Mouse (Mus musculus) C2C12 (cell line): ENCODE data around the gene Grhpr. TPM values are rescaled to one million over a fixed set of nuclear protein-coding genes. Genes with fewer than 3 reads are reported as not detected.
"Not testable (repeated sequence)": the region's sequence is repeated elsewhere in the genome, so short reads cannot be mapped to it uniquely, and the experiment has no call there.

ENCODE experiments used
- H3K27me3 ChIP-seq: one replicate; pipeline ENCODE4 v1.6.1; 2011; ENCODE audit not compliant: control insufficient read depth, insufficient read depth, insufficient read length
- H3K36me3 ChIP-seq: one replicate; pipeline ENCODE4 v1.6.1; 2011; ENCODE audit not compliant: control insufficient read depth, insufficient read depth
- H3K4me3 ChIP-seq: one replicate; pipeline ENCODE4 v1.5.1; 2011; ENCODE audit warnings: mild to moderate bottlenecking, control low read depth; ENCODE audit not compliant: poor library complexity, insufficient read depth, severe bottlenecking
- H3K79me2 ChIP-seq: one replicate; pipeline ENCODE4 v1.6.1; 2011; ENCODE audit not compliant: control insufficient read depth, insufficient read depth
- H3K79me3 ChIP-seq: one replicate; pipeline ENCODE4 v1.6.1; 2011; ENCODE audit warnings: low read depth, control low read depth
- H3ac ChIP-seq: one replicate; pipeline ENCODE3; 2011; ENCODE audit warnings: low read depth; ENCODE audit not compliant: control insufficient read depth, insufficient read length
- CEBPB ChIP-seq: IDR thresholded peaks from one replicate; pipeline ENCODE4 v1.6.1; 2011; ENCODE audit warnings: low read depth, mild to moderate bottlenecking, control low read depth, moderate library complexity
- CTCF ChIP-seq: IDR thresholded peaks from one replicate; pipeline ENCODE4 v1.5.1; 2011; ENCODE audit not compliant: control insufficient read depth, insufficient read depth, insufficient read length
- FOSL1 ChIP-seq: IDR thresholded peaks from one replicate; pipeline ENCODE4 v1.8.0; 2011; ENCODE audit warnings: mild to moderate bottlenecking, low read length; ENCODE audit not compliant: poor library complexity, insufficient read depth, severe bottlenecking
- MAX ChIP-seq: IDR thresholded peaks from one replicate; pipeline ENCODE4 v1.6.1; 2011; ENCODE audit warnings: mild to moderate bottlenecking, control low read depth
- MYOD1 ChIP-seq: IDR thresholded peaks from one replicate; pipeline ENCODE4 v1.6.1; 2011; ENCODE audit warnings: low read depth; ENCODE audit not compliant: control insufficient read depth, insufficient read length
- MYOG ChIP-seq: IDR thresholded peaks from one replicate; pipeline ENCODE4 v1.6.1; 2011; ENCODE audit not compliant: control insufficient read depth, insufficient read length; ENCODE audit errors: extremely low read depth
- USF1 ChIP-seq: IDR thresholded peaks from one replicate; pipeline ENCODE4 v1.6.1; 2011; ENCODE audit warnings: low read depth, mild to moderate bottlenecking, control low read depth, moderate library complexity
- polyA plus RNA-seq: library from polyadenylated mRNA; unstranded; fragments of >200 nt; fragmentation: generic; extraction: Trizol; gene quantifications from one replicate; pipeline ENCODE4 v1.2.1, GENCODE M21; 2012; ENCODE audit warnings: missing spikeins

Gene Grhpr
- polyA plus RNA-seq, 1 experiment, result 24.0 TPM

DNA sequence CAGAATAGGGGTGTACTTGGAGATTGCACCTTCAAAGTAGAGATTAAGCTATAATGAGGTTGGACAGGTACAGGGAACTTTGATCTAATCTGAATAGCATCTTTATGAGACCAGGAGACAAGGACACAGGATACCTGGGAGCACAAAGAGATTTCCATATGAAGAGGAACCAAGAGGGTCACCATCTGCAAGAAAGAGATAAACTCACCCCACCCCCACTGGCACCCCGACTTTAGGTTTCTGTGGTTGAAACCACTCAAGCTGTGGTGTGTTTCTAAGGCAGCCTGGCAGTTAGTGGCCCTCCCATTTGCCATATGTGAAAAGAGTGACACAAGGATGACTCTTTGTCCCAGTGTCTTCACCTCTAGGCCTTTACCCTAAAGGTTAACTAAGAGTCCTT, 39.0 kb upstream of the Grhpr start:
- Histone ChIP-seq H3K4me3 (no peak overlapping the region), H3K79me3 (no peaks in the 10 kb centered on the region), H3K36me3 (no peaks in the 10 kb centered on the region), H3K27me3 (peaks cover 15% of the 10 kb centered on the region), H3ac (no peak overlapping the region), H3K79me2 (no peaks in the 10 kb centered on the region)
- TF ChIP-seq CTCF (no peak), FOSL1 (no peak), MYOG (no peak), MAX (no peak), USF1 (no peak), MYOD1 (no peak), CEBPB (no peak)

DNA sequence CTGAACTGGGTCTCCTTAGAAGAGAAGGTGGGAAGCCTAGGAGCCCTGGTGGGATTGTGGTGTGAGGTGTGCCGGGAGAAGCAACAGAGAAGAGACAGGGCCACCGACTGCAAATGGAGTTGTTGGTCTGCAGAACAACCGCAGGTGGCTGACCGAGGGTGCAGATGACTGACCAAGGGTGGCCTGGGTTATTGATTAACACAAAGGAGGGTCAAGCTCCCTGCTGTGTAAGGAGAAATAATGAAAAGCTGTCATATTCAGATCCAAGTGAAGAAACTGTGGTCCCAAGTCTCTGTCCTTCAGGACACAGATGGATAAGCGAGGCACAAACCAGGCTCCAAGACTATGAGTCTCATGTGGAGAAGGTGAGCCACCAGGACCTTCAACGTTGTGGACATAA, 37.7 kb upstream of the Grhpr start:
- peaks cover 15% of the 10 kb centered on the region for H3K27me3 ChIP-seq
- no peaks in the 10 kb centered on the region for H3K79me3 ChIP-seq
- no peaks in the 10 kb centered on the region for H3K79me2 ChIP-seq
- TF ChIP-seq MYOD1, result no peak
- no peak for TF ChIP-seq CTCF
- TF ChIP-seq FOSL1, result no peak
- no peak for TF ChIP-seq MYOG
- TF ChIP-seq MAX, result no peak
- TF ChIP-seq USF1, result no peak
- no peak for TF ChIP-seq CEBPB
- no peak overlapping the region for H3K4me3 ChIP-seq
- no peak overlapping the region for H3ac ChIP-seq
- H3K36me3 ChIP-seq, result no peaks in the 10 kb centered on the region

DNA sequence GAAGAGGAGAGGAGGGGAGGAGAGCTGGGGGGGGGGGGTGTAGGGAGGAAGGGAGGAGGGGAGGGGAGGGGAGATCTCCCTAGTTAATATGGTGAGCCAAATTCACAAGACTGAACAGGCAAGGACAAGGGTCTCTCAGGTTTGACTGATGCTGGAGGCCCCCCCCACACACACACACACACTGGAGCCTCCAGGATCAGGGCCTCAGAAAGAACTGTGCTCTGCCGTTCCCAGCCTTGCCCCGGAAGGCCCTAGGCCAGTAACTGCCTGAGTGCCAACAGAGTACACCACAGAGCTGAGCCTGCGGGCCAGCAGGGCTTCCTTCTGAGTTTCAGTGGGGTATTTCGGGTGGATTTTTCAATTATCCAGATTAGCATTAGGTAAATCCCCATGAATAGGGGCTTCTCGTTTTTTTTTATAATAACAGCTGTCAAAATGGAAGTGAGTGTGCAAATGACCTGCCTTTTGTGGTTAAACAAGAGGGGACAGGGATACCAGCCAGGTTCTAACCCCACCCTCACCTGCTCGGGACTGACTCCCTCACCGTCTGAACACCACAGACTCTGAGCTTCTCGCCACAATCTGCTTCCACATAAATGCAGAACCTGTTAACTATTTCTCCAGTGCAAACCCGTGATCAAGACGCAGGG, 36.6 kb upstream of the Grhpr start:
- TF ChIP-seq USF1 (no peak), MYOG (no peak), CEBPB (no peak), CTCF (no peak), MYOD1 (no peak), FOSL1 (no peak), MAX (no peak)
- Histone ChIP-seq H3K79me3 (no peaks in the 10 kb centered on the region), H3K36me3 (no peaks in the 10 kb centered on the region), H3ac (no peak overlapping the region), H3K4me3 (no peak overlapping the region), H3K79me2 (no peaks in the 10 kb centered on the region), H3K27me3 (peaks cover 15% of the 10 kb centered on the region)

DNA sequence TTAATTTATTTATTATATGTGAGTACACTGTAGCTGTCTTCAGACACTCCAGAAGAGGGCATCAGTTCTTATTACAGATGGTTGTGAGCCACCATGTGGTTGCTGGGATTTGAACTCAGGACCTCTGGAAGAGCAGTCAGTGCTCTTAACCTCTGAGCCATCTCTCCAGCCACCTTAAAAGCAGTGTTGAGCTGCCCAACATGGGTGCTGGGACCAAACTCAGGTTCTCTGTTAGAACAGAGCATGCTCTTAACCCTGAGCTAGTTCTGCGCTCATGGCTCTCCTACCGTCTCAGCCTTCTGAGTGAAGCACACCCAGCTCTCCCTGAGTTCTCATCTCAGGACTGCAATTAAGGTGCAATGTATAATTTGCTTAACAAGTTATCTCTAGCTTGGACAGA, 35.1 kb upstream of the Grhpr start:
- H3ac ChIP-seq, H3K79me3 ChIP-seq, H3K4me3 ChIP-seq, H3K36me3 ChIP-seq, H3K79me2 ChIP-seq: not testable (repeated sequence)
- H3K27me3 ChIP-seq, result peaks cover 15% of the 10 kb centered on the region

- no peak for TF ChIP-seq MYOG
- no peak for TF ChIP-seq CEBPB
- TF ChIP-seq USF1, result no peak
- no peak for TF ChIP-seq MYOD1
- no peak for TF ChIP-seq FOSL1
- TF ChIP-seq MAX, result no peak
- TF ChIP-seq CTCF, result no peak
- no peak overlapping the region for H3ac ChIP-seq
- H3K79me3 ChIP-seq, result no peaks in the 10 kb centered on the region
Measured at GRCm38 (mm10) chr4:44947464-44947863, 33.7 kb upstream of the Grhpr start.

DNA sequence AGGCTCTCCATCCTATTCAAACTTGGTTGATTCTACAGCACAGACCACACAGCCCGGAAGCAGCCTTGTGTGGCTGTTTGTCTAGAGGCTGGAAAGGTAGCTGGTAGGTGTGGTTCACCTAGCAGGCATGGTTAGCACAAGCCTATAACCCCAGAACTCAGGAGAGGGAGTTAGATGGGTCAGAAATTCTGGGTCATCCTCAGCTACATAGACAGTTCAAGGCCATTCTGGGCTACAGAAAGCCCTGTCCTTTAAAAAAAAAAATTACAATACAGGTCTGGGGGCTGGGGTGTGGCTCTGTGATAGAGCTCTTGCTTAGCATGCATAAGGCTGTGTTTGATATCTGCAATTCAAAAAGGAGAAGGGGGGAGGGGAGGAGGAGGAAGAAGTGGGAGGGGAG, 32.9 kb upstream of the Grhpr start:
- no peaks in the 10 kb centered on the region for H3K79me2 ChIP-seq
- H3K4me3 ChIP-seq, result no peak overlapping the region
- H3K27me3 ChIP-seq, result peaks cover 11% of the 10 kb centered on the region
- H3K36me3 ChIP-seq, result no peaks in the 10 kb centered on the region
- no peaks in the 10 kb centered on the region for H3K79me3 ChIP-seq
- no peak for TF ChIP-seq MYOG
- no peak overlapping the region for H3ac ChIP-seq

More at GRCm38 (mm10) chr4:44947464-44947863, 33.7 kb upstream of the Grhpr start:
- Histone ChIP-seq H3K27me3 (peaks cover 18% of the 10 kb centered on the region), H3K79me2 (no peaks in the 10 kb centered on the region), H3K36me3 (no peaks in the 10 kb centered on the region), H3K4me3 (no peak overlapping the region)
